Mouse (Mus musculus) layer of hippocampus, adult 8-10 months (tissue): ENCODE results near the gene Naa40. TPM values are rescaled to one million over a fixed set of nuclear protein-coding genes. Genes with fewer than 3 reads are reported as not detected.

Experiments used
- DNase-seq, 2 experiments: peaks; one replicate each; pipeline ENCODE4 v3.0.0; 2022; ENCODE audit warnings: low spot score in 2 of 2
- total RNA-seq, 4 experiments: library from RNA; stranded (reverse); gene quantifications; 2 replicates each; pipeline ENCODE4 v1.2.4; 2022

The Naa40 gene
- total RNA-seq, 4 experiments from 2014 or later = 34.6 to 44.2 (median 36.6) TPM

- no peak for DNase-seq
These were observed 57.6 kb downstream of the Naa40 start for GRCm38 (mm10) chr19:7183419-7183818.

DNA sequence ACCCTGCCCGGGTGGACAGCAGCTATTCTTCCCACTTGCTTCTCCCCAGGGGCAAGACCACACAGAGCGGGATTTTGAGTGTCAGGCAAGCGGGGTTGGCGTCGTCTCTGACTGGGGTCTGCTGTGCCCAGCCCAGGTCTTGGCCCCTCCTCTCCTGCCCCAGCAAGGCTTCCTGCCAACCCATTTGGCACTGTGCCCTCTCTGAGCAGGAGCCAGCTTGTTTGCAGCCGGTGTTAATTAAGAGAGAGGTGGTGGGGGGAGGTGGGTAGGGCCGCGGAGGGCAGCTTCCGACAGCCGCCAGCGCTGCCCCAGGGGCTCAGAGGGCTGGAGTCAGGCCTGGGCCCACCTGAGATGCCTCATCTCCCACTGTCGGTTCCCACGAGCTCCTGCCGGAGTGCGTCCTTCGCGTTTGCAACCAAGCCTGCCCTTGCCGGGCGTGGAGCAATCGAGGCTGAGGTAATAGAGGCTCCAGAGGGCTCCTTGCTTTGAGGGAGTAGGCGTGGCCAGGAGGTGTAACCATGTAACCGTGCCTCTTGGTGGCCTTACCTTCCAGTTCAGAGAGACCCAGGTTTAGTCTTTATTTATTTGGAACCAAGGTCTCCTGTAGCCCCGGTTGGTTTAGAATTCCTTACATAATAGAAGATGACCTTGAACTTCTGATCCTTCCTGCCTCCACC is 58.6 kb downstream of the Naa40 start:
- DNase-seq = peak; percentile 75 to 78

DNA sequence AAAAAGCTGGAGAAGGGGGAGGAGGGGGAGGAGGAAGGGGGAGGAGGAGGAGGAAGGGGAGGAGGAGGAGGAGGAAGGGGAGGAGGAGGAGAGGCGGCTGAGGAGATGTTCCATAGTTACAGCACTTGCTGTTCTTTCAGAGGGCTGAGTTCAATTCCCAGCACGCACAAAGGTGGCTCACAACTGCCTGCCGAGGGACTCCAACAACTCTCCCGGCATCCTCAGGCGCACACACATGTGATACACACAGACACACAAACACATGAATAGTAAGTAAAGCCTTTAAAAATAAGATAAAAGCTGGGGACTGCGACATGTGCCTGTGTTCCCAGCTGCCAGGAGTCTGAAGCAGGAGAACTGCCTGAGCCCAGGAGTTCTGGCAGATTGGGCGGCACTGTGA is 59.5 kb downstream of the Naa40 start:
- DNase-seq = no peak

DNA sequence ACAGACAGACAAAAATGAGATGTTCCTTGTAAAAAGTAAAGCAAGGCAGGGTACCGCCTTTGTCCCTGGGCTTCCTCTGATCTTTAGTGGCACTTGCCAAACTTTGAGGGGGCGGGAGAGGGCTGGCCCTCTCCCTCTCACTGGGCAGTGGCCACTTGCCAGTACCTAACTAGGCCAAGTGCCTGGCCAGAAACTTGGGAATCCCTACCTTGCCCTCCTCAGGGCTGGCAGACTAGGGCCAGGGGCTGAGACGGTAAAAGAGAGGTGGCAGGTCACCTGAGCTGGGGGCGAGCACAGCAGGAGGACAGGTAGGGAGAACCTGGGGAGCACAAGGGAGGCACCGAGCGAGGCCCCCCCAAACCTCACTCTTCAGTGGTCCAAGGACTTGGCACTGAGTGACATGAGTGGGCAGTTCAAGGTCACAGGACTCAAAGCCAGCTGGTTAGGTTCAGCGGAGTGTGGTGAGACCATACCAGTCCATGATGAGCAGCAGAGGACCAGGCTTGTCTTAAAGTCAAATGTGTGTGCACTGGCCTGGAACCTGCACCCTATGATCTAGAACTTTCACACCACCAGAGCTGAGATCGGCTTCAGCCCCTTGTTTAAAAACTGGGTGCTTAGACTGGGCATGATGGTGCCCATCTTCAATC is 60.1 kb downstream of the Naa40 start:
- DNase-seq = no peak

DNA sequence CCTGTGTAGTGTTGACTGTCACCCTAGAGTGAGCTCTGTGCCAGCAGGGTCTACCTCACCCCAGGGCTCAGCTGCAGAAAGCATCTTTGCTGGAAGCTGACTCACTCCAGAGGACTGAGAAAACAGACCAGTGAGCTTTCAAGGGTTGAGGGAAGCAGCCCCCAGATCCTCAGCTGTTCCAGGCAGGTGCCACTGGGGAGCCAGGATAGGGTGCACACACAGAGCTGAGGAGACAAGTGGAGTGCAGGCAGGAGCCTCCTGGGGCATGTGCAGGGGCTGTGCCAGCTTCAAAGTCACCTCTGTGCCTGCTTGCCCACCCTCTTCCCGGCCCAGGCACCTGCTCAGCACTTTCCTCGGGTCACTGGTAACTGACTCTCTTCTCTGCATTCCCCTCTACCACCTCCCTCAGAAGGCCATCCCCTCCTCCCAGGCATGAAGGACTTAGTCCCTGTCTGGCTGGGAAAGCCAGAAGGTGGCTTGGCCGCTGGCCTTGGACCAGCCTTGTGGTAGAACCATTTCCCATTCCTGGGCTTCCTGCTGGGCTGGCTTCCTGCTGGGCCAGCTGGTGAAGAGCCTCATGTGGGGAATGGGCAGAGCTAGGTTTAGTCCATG is 62.0 kb downstream of the Naa40 start:
- no peak for DNase-seq

DNA sequence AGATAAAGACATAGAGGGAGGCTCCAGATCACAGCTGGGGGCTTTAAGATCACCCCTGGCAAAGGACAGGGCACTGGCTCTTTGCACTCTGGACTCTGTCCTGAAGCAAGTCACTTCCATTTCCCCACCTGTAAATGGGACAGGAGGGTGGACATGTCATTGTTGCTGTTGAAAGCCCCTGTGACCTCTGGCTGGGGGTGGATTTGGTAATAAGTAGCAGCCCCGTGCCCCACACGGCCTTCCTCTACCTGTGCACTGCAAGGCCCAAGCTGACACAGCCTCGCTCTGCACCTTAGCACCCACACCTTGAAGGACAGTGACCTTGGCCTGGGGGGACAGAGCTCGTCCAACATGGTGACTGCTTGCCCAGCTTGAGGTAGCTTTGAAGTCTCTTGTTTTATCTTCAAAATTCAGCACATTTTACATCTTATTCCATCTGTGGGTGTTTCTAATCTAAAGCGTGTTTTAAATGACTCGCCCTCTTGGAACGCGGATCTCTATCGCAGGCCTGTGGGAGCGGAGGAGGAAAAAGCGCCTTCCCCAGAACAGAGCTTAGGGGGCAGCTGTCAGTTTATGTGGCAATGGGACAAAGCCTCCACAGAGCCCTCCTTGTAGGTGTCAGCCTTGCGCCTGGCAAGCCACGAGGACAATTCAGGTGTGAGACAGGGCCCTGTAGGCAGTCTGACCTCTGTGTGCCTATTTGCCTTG is 63.0 kb downstream of the Naa40 start:
- DNase-seq = no peak

DNA sequence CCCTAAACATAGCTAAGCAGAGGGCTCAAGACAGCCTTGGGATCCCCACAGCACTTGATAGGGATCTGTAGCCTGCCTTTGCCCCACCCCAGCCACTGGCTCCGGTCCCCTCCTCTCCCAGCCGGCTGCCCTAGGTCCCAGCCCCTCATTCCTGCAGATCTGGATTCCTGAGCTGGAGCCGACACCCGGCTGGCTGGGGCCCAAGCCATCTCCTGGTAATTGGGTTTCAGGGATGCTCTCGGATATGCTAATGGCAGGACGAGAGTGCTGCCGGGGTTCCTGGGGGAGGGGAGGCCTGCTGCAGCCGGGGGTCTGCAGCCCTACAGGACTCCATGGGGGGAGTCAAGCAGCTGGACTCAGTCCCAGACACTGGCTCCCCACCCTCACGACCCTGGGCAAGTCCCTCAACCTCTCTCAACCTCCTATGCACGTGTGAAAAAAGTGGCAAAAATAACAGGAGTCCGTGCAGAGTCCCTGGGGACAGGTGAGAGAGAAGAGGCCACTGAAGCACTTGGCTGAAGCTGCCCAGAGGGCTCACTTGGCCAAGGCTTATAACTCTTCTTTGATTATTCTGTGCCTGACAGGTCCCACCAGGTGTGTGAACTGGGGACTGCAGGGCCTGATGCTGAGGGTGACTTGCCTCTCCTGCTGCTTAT is 64.8 kb downstream of the Naa40 start:
- DNase-seq = no peak

Other genes starting within 250 kb of the Naa40 start
- 10 to 100 TPM; 26.1 to 29.9 (median 29.5) TPM for gene Dnajc4, start 248.6 kb downstream of the Naa40 start, total RNA-seq
- 10 to 100 TPM; 13.7 to 17.4 (median 14.2) TPM for gene Nudt22, start 245.1 kb downstream of the Naa40 start, total RNA-seq
- gene Trpt1, start 245.1 kb downstream of the Naa40 start, total RNA-seq = 10 to 100 TPM; 16.5 to 20.8 (median 16.6) TPM
- 10 to 100 TPM in 2 of 4 experiments, 1 to 10 TPM in 2; 3.7 to 17.8 (median 9.2) TPM for gene Fermt3, start 221.7 kb downstream of the Naa40 start, total RNA-seq
- gene Stip1, start 201.2 kb downstream of the Naa40 start, total RNA-seq = 100 to 1,000 TPM; 155 to 228 (median 191) TPM
- gene Macrod1, start 184.4 kb downstream of the Naa40 start, total RNA-seq = 10 to 100 TPM; 19.2 to 21.4 (median 20.1) TPM
- 10 to 100 TPM; 18.9 to 23.5 (median 21.5) TPM for gene Flrt1, start 135.5 kb downstream of the Naa40 start, total RNA-seq
- gene Otub1, start 34.9 kb downstream of the Naa40 start, total RNA-seq = 100 to 1,000 TPM; 277 to 297 (median 291) TPM
- 1,000 to 10,000 TPM; 1,017 to 1,089 (median 1,062) TPM for gene Cox8a, start 23.6 kb downstream of the Naa40 start, total RNA-seq
- gene Rcor2, start 26.1 kb upstream of the Naa40 start, total RNA-seq = 10 to 100 TPM; 12.7 to 17.0 (median 14.6) TPM
- gene Mark2, start 100.7 kb upstream of the Naa40 start, total RNA-seq = 100 to 1,000 TPM; 101 to 135 (median 120) TPM
- gene Spindoc, start 141.8 kb upstream of the Naa40 start, total RNA-seq = 10 to 100 TPM; 31.8 to 36.3 (median 33.9) TPM
- gene 2700081O15Rik, start 176.4 kb upstream of the Naa40 start, total RNA-seq = 10 to 100 TPM; 37.1 to 44.0 (median 40.6) TPM
- 100 to 1,000 TPM; 723 to 801 (median 747) TPM for gene Rtn3, start 242.1 kb upstream of the Naa40 start, total RNA-seq